33 mouse cellular contexts compared by ENCODE assay signal in genomic region chr19:4708765-4709164, GRCm38 (mm10). TPM values are rescaled to one million over a fixed set of nuclear protein-coding genes. Genes with fewer than 3 reads are reported as not detected.
DNase-seq lines count a peak whose midpoint lies in the region; ATAC-seq and TF ChIP-seq lines count a peak whose summit lies in the region.
"Had no signal": no experiment of that assay in that cellular context is flagged by ENCODE, and none has a peak within 500 bp of the region (broad histone marks: within the 10 kb centered on the region; RNA-seq: fewer than 3 reads in every experiment).

No protein-coding gene starts in this region.

- TF ChIP-seq CTCF in layer of hippocampus, adult 2 months (conservative IDR thresholded peaks at IDR 0.05), result no peak
- no peak for TF ChIP-seq CTCF in lung, postnatal 0 days (IDR thresholded peaks at IDR 0.05)

- peak; percentile 47 for ATAC-seq in lung, postnatal 0 days
- no peak for ATAC-seq in frontal cortex, adult (ENCODE audit: low TSS enrichment)
- ATAC-seq: CD4-positive, CD25-positive, alpha-beta regulatory T cell, adult 4 months; forebrain, embryonic 13.5 days; intestine, embryonic 16.5 days; Patski had no signal

- H3K36me3 ChIP-seq in lung, postnatal 0 days (ENCODE audit: insufficient read depth, low read length), result no peaks in the 10 kb centered on the region
- H3K36me3 ChIP-seq: G1E; hindbrain, embryonic 13.5 days; limb, embryonic 10.5 days; limb, embryonic 15.5 days; liver, embryonic 13.5 days had no signal

- H3K9ac ChIP-seq in lung, postnatal 0 days (replicated peaks; ENCODE audit: low read depth), result no peak overlapping the region
- H3K9ac ChIP-seq: forebrain, embryonic 13.5 days; hindbrain, embryonic 13.5 days; limb, embryonic 15.5 days; liver, embryonic 13.5 days had no signal

- 64% methylated on average over 10 of the region's 10 CpGs for WGBS in lung, postnatal 0 days

- no peaks in the 10 kb centered on the region for H3K9me3 ChIP-seq in lung, postnatal 0 days (ENCODE audit: low read length)
- H3K9me3 ChIP-seq: forebrain, embryonic 13.5 days; hindbrain, embryonic 13.5 days; limb, embryonic 10.5 days; limb, embryonic 15.5 days; liver, embryonic 13.5 days had no signal

- peak in 1 of 2 experiments; percentile 52 for DNase-seq in layer of hippocampus, adult 2 months (ENCODE audit: low spot score in 2 of 2)
- no peak for DNase-seq in layer of hippocampus, adult 18-20 months (ENCODE audit: low spot score in 2 of 2)
- peak; percentile 41 for DNase-seq in lung, postnatal 0 days (ENCODE audit: low spot score)
- DNase-seq in lung, postnatal 25 days (ENCODE audit: low spot score), result no peak
- peak; percentile 53 for DNase-seq in R1 (ENCODE audit: low read depth, low spot score)
- DNase-seq in adrenal gland, postnatal 25 days, result no peak
- DNase-seq: adrenal gland, adult 2 months; cerebellum, adult 11-12 months; cerebellum, postnatal 14 days; gastrocnemius, postnatal 25 days; heart, adult 18-20 months; heart, postnatal 4 days; kidney, adult 8-10 months; kidney, postnatal 10 days; liver, embryonic 13.5 days; lung, adult 18-20 months; midbrain, embryonic 14.5 days; retina, postnatal 1 day; right cerebral cortex, postnatal 14 days; thymus, postnatal 14 days had no signal

- no peak for TF ChIP-seq EP300 in lung, postnatal 0 days (IDR thresholded peaks at IDR 0.05)

- H3K4me1 ChIP-seq in lung, postnatal 0 days (ENCODE audit: insufficient read depth, low read depth, low read length), result peaks cover 3% of the 10 kb centered on the region; the same call in 1 of the 2 replicates

- H3K4me3 ChIP-seq in layer of hippocampus, adult 2 months, result no peak overlapping the region
- no peak overlapping the region for H3K4me3 ChIP-seq in lung, postnatal 0 days (ENCODE audit: low read depth, low read length)
- H3K4me3 ChIP-seq: forebrain, embryonic 13.5 days; hindbrain, embryonic 13.5 days; limb, embryonic 10.5 days; limb, embryonic 15.5 days; liver, embryonic 13.5 days had no signal

- peaks cover 40% of the 10 kb centered on the region for H3K27me3 ChIP-seq in lung, postnatal 0 days (replicated peaks; ENCODE audit: insufficient read depth, low read length)
- H3K27me3 ChIP-seq: forebrain, embryonic 13.5 days; hindbrain, embryonic 13.5 days had no signal

- H3K27ac ChIP-seq in layer of hippocampus, adult 2 months, result peak overlapping the region; percentile 54; the same call in 1 of the 2 replicates
- H3K27ac ChIP-seq in lung, postnatal 0 days (ENCODE audit: low read length), result no peak overlapping the region
- H3K27ac ChIP-seq: forebrain, embryonic 13.5 days; hindbrain, embryonic 13.5 days; limb, embryonic 10.5 days; limb, embryonic 15.5 days; liver, embryonic 13.5 days; macrophage had no signal

- no peak overlapping the region for H3K4me2 ChIP-seq in lung, postnatal 0 days (replicated peaks; ENCODE audit: low read depth, low read length)
- H3K4me2 ChIP-seq: forebrain, embryonic 13.5 days; heart, embryonic 11.5 days; hindbrain, embryonic 13.5 days; limb, embryonic 15.5 days; liver, embryonic 13.5 days had no signal

RNA-seq across cellular contexts. Expression of gene Sptbn2, which starts 2.2 kb away (rescaled TPM):
- 100 to 1,000 TPM; 588 to 591 TPM for total RNA-seq in layer of hippocampus, adult 2 months (2021)
- 100 to 1,000 TPM; 561 to 574 TPM for total RNA-seq in layer of hippocampus, adult 18-20 months (2021)
- 0.50 and 0.51 TPM in 2 replicates for polyA plus RNA-seq in lung, postnatal 0 days (2015; fragmentation: Nextera tagmentation; extraction: Ambion mirVana)
- total RNA-seq in adrenal gland, postnatal 25 days (2021), result 0.73 and 1.00 TPM in 2 replicates
- total RNA-seq: monocyte, adult 5-6 weeks had no signal

RNA-seq across cellular contexts. Expression of gene Gm960, which starts 10.3 kb away (rescaled TPM):
- total RNA-seq in layer of hippocampus, adult 2 months (2021), result 1 to 10 TPM; 1.2 to 2.5 TPM
- total RNA-seq in layer of hippocampus, adult 18-20 months (2021), result 1 to 10 TPM; 1.1 to 1.6 TPM
- 0.71 and 1.4 TPM in 2 replicates for polyA plus RNA-seq in lung, postnatal 0 days (2015; fragmentation: Nextera tagmentation; extraction: Ambion mirVana)
- total RNA-seq in adrenal gland, postnatal 25 days (2021), result 1.7 TPM in 1 of 2 replicates, not detected in the other
- total RNA-seq: gastrocnemius, postnatal 25 days; heart, adult 18-20 months; monocyte, adult 5-6 weeks had no signal
- polyA plus RNA-seq: CD4-positive, CD25-positive, alpha-beta regulatory T cell, adult 4 months; G1E; large intestine, adult 2 months; liver, embryonic 13.5 days; macrophage had no signal

RNA-seq across cellular contexts. Expression of gene Rbm4b, which starts 47.5 kb away (rescaled TPM):
- total RNA-seq in layer of hippocampus, adult 2 months (2021), result 10 to 100 TPM; 16.8 to 17.9 TPM
- total RNA-seq in layer of hippocampus, adult 18-20 months (2021), result 10 to 100 TPM; 20.1 to 21.0 TPM
- polyA plus RNA-seq in lung, postnatal 0 days (2015; fragmentation: Nextera tagmentation; extraction: Ambion mirVana), result 23.4 and 26.8 TPM in 2 replicates
- 16.8 and 17.5 TPM in 2 replicates for total RNA-seq in adrenal gland, postnatal 25 days (2021)

Comparison
In these comparisons a context has a peak if more than half of its experiments do, and no peak if none do; other contexts are left out.
1. DNase-seq: peak in lung, postnatal 0 days (single experiment) and R1 (single experiment); none in layer of hippocampus, adult 18-20 months (0 of 2), lung, postnatal 25 days (single experiment) and adrenal gland, postnatal 25 days (single experiment).
2. RNA of gene Sptbn2, which starts 2.2 kb away (total RNA-seq): 588 to 591 TPM in layer of hippocampus, adult 2 months and 561 to 574 TPM in layer of hippocampus, adult 18-20 months; 0.73 to 1.00 TPM in adrenal gland, postnatal 25 days; every median in the first group is over 100 times any median in the second.